Mouse (Mus musculus) midbrain, embryonic 11.5 days (tissue): Measurements from ENCODE around the gene Cobl. TPM values are rescaled to one million over a fixed set of nuclear protein-coding genes. Genes with fewer than 3 reads are reported as not detected.

Experiments used
- ATAC-seq: fragments of 200-750 bp; cut with Nextera tagmentation; 2 replicates; pipeline ENCODE4 v1.8.0; 2017; ENCODE audit warnings: moderate TSS enrichment, moderate library complexity; ENCODE audit not compliant: low FRiP score
- DNase-seq: peaks from one replicate; pipeline ENCODE4 v3.0.0; 2015; ENCODE audit warnings: low spot score; ENCODE audit errors: missing footprints
- H3K27ac ChIP-seq: fragments of 300-500 bp; sonication (generic); 2 replicates; pipeline ENCODE4 v1.5.1; 2014; ENCODE audit warnings: low read depth, low read length
- H3K27me3 ChIP-seq: fragments of 300-500 bp; sonication (generic); 2 replicates; pipeline ENCODE4 v1.6.1; 2014; ENCODE audit warnings: mild to moderate bottlenecking, low read length, moderate library complexity, mixed read lengths; ENCODE audit not compliant: control insufficient read depth, insufficient read depth
- H3K36me3 ChIP-seq: fragments of 300-500 bp; sonication (generic); 2 replicates; pipeline ENCODE4 v1.6.1; 2014; ENCODE audit warnings: mild to moderate bottlenecking, low read length, moderate library complexity, mixed read lengths; ENCODE audit not compliant: control insufficient read depth, insufficient read depth
- H3K4me1 ChIP-seq: fragments of 300-500 bp; sonication (generic); 2 replicates; pipeline ENCODE4 v1.6.1; 2014; ENCODE audit warnings: low read length; ENCODE audit not compliant: control insufficient read depth, insufficient read depth
- H3K4me2 ChIP-seq: fragments of 300-500 bp; sonication (generic); 2 replicates; pipeline ENCODE4 v1.6.1; 2014; ENCODE audit warnings: mild to moderate bottlenecking, moderate library complexity
- H3K4me3 ChIP-seq: fragments of 300-500 bp; sonication (generic); 2 replicates; pipeline ENCODE4 v1.5.1; 2014; ENCODE audit warnings: low read depth, low read length
- H3K9ac ChIP-seq: fragments of 300-500 bp; sonication (generic); 2 replicates; pipeline ENCODE4 v1.6.1; 2014; ENCODE audit warnings: low read length
- H3K9me3 ChIP-seq: fragments of 300-500 bp; sonication (generic); 2 replicates; pipeline ENCODE4 v1.6.1; 2016; ENCODE audit warnings: low read length; ENCODE audit not compliant: control insufficient read depth
- WGBS: fragments of 180-500 bp; shearing (Covaris S2); extraction: QIAGEN DNeasy Blood & Tissue Kit; methylation state at CpG from one replicate; pipeline ENCODE4 v1.1.7; 2014; 5-methylcytosine and 5-hydroxymethylcytosine counted together
- polyA plus RNA-seq: library from polyadenylated mRNA; unstranded; fragments of >200 nt; fragmentation: Nextera tagmentation; extraction: Ambion mirVana; gene quantifications from 2 replicates; pipeline ENCODE4 v1.2.1, GENCODE M21; 2014

Gene Cobl
- polyA plus RNA-seq, 1 experiment from 2014 or later: 3.4 TPM

- Histone ChIP-seq H3K4me1 (no peaks in the 10 kb centered on the region), H3K27ac (no peak overlapping the region), H3K27me3 (no peaks in the 10 kb centered on the region), H3K9ac (no peak overlapping the region), H3K36me3 (no peaks in the 10 kb centered on the region), H3K9me3 (no peaks in the 10 kb centered on the region), H3K4me2 (no peak overlapping the region), H3K4me3 (no peak overlapping the region)
- 93% methylated on average over 1 of the region's 1 CpGs for WGBS
- no peak for DNase-seq
- no peak for ATAC-seq
Observed at GRCm38 (mm10) chr11:12216897-12217296, 247.9 kb downstream of the Cobl start.

- Histone ChIP-seq H3K4me3 (no peak overlapping the region), H3K4me2 (no peak overlapping the region), H3K9ac (no peak overlapping the region), H3K9me3 (no peaks in the 10 kb centered on the region), H3K27me3 (no peaks in the 10 kb centered on the region), H3K36me3 (no peaks in the 10 kb centered on the region), H3K27ac (no peak overlapping the region), H3K4me1 (no peaks in the 10 kb centered on the region)
- WGBS: 90% methylated on average over 1 of the region's 1 CpGs
- no peak for DNase-seq
- ATAC-seq: no peak
Observed at GRCm38 (mm10) chr11:12215582-12215981, 249.2 kb downstream of the Cobl start.

GRCm38 (mm10) chr11:12208574-12208973 is 256.2 kb downstream of the Cobl start:
- Histone ChIP-seq H3K4me1 (no peaks in the 10 kb centered on the region), H3K27ac (no peak overlapping the region), H3K4me3 (no peak overlapping the region), H3K4me2 (no peak overlapping the region), H3K27me3 (no peaks in the 10 kb centered on the region), H3K9me3 (no peaks in the 10 kb centered on the region), H3K36me3 (no peaks in the 10 kb centered on the region), H3K9ac (no peak overlapping the region)
- 76% methylated on average over 2 of the region's 2 CpGs for WGBS
- ATAC-seq (no peak), DNase-seq (no peak)

- no peaks in the 10 kb centered on the region for H3K27me3 ChIP-seq
- H3K9ac ChIP-seq: no peak overlapping the region
- ATAC-seq (no peak), DNase-seq (no peak)
- H3K27ac ChIP-seq: no peak overlapping the region
- no peak overlapping the region for H3K4me2 ChIP-seq
- no peaks in the 10 kb centered on the region for H3K36me3 ChIP-seq
- WGBS: 75% methylated on average over 6 of the region's 6 CpGs
- H3K9me3 ChIP-seq: no peaks in the 10 kb centered on the region
- no peaks in the 10 kb centered on the region for H3K4me1 ChIP-seq
- H3K4me3 ChIP-seq: no peak overlapping the region
Observed at GRCm38 (mm10) chr11:12205201-12206161, 259.3 kb downstream of the Cobl start.

GRCm38 (mm10) chr11:12199441-12199840 is 265.3 kb downstream of the Cobl start:
- Histone ChIP-seq H3K9me3 (no peaks in the 10 kb centered on the region), H3K4me3 (no peak overlapping the region), H3K9ac (no peak overlapping the region), H3K4me2 (no peak overlapping the region), H3K27me3 (no peaks in the 10 kb centered on the region), H3K36me3 (no peaks in the 10 kb centered on the region), H3K4me1 (no peaks in the 10 kb centered on the region), H3K27ac (no peak overlapping the region)
- ATAC-seq (no peak), DNase-seq (no peak)
- 92% methylated on average over 4 of the region's 4 CpGs for WGBS

GRCm38 (mm10) chr11:12198700-12199349 is 265.9 kb downstream of the Cobl start:
- no peak overlapping the region for H3K4me2 ChIP-seq
- H3K9me3 ChIP-seq: no peaks in the 10 kb centered on the region
- H3K4me1 ChIP-seq: no peaks in the 10 kb centered on the region
- H3K27me3 ChIP-seq: no peaks in the 10 kb centered on the region
- no peak overlapping the region for H3K9ac ChIP-seq
- H3K4me3 ChIP-seq: no peak overlapping the region
- DNase-seq: no peak
- 91% methylated on average over 6 of the region's 6 CpGs for WGBS
- no peak for ATAC-seq
- no peak overlapping the region for H3K27ac ChIP-seq
- H3K36me3 ChIP-seq: no peaks in the 10 kb centered on the region

- Histone ChIP-seq H3K4me3 (no peak overlapping the region), H3K36me3 (no peaks in the 10 kb centered on the region), H3K27ac (no peak overlapping the region), H3K9ac (no peak overlapping the region), H3K27me3 (no peaks in the 10 kb centered on the region), H3K4me1 (no peaks in the 10 kb centered on the region), H3K4me2 (no peak overlapping the region), H3K9me3 (no peaks in the 10 kb centered on the region)
- no peak for DNase-seq
- 78% methylated on average over 2 of the region's 2 CpGs for WGBS
- ATAC-seq: no peak
Observed at GRCm38 (mm10) chr11:12198017-12198416, 266.7 kb downstream of the Cobl start.

- 90% methylated on average over 4 of the region's 4 CpGs for WGBS
- Histone ChIP-seq H3K4me1 (no peaks in the 10 kb centered on the region), H3K36me3 (no peaks in the 10 kb centered on the region), H3K27ac (no peak overlapping the region), H3K4me3 (no peak overlapping the region), H3K4me2 (no peak overlapping the region), H3K9ac (no peak overlapping the region), H3K27me3 (no peaks in the 10 kb centered on the region), H3K9me3 (no peaks in the 10 kb centered on the region)
- ATAC-seq (no peak), DNase-seq (no peak)
Observed at GRCm38 (mm10) chr11:12197542-12197941, 267.2 kb downstream of the Cobl start.

- no peaks in the 10 kb centered on the region for H3K4me1 ChIP-seq
- 85% methylated on average over 3 of the region's 3 CpGs for WGBS
Observed at GRCm38 (mm10) chr11:12195390-12195789, 269.4 kb downstream of the Cobl start.

More at GRCm38 (mm10) chr11:12195390-12195789, 269.4 kb downstream of the Cobl start:
- no peak overlapping the region for H3K4me3 ChIP-seq
- H3K36me3 ChIP-seq: no peaks in the 10 kb centered on the region
- H3K27me3 ChIP-seq: no peaks in the 10 kb centered on the region
- no peak for DNase-seq
- no peak overlapping the region for H3K9ac ChIP-seq
- no peak overlapping the region for H3K4me2 ChIP-seq
- no peaks in the 10 kb centered on the region for H3K9me3 ChIP-seq
- no peak overlapping the region for H3K27ac ChIP-seq
- no peak for ATAC-seq
